Mouse (Mus musculus) heart, embryonic 16.5 days (tissue): ENCODE data around the gene Zfp628. TPM values are rescaled to one million over a fixed set of nuclear protein-coding genes. Genes with fewer than 3 reads are reported as not detected.

Source experiments
- ATAC-seq: fragments of 200-750 bp; cut with Nextera tagmentation; replicated peaks from 2 replicates; pipeline ENCODE4 v1.8.0; 2017; ENCODE audit warnings: moderate number of reproducible peaks; ENCODE audit not compliant: insufficient read depth, low FRiP score; ENCODE audit errors: extremely low read depth
- H3K27ac ChIP-seq: fragments of 300-500 bp; sonication (generic); 2 replicates; pipeline ENCODE4 v1.5.1; 2014; ENCODE audit warnings: mild to moderate bottlenecking, low read length, control low read depth, moderate library complexity
- H3K27me3 ChIP-seq: fragments of 300-500 bp; sonication (generic); 2 replicates; pipeline ENCODE4 v1.6.1; 2014; ENCODE audit warnings: low read length, mixed read lengths; ENCODE audit not compliant: control insufficient read depth, insufficient read depth
- H3K36me3 ChIP-seq: fragments of 300-500 bp; sonication (generic); 2 replicates; pipeline ENCODE4 v1.6.1; 2014; ENCODE audit not compliant: control insufficient read depth, insufficient read depth
- H3K4me1 ChIP-seq: fragments of 300-500 bp; sonication (generic); 2 replicates; pipeline ENCODE4 v1.6.1; 2014; ENCODE audit warnings: low read length, mixed read lengths; ENCODE audit not compliant: control insufficient read depth, insufficient read depth
- H3K4me2 ChIP-seq: fragments of 300-500 bp; sonication (generic); 2 replicates; pipeline ENCODE4 v1.6.1; 2014; ENCODE audit warnings: low read depth, mild to moderate bottlenecking, control low read depth, low read length
- H3K4me3 ChIP-seq: fragments of 300-500 bp; sonication (generic); 2 replicates; pipeline ENCODE4 v1.5.1; 2014; ENCODE audit warnings: mild to moderate bottlenecking, control low read depth, low read length
- H3K9ac ChIP-seq: fragments of 300-500 bp; sonication (generic); 2 replicates; pipeline ENCODE4 v1.6.1; 2014; ENCODE audit warnings: low read length, control low read depth
- H3K9me3 ChIP-seq: fragments of 300-500 bp; sonication (generic); replicated peaks from 2 replicates; pipeline ENCODE4 v1.6.1; 2016; ENCODE audit warnings: low read length; ENCODE audit not compliant: control insufficient read depth
- WGBS: fragments of 180-500 bp; shearing (Covaris S2); extraction: QIAGEN DNeasy Blood & Tissue Kit; methylation state at CpG from one replicate; pipeline ENCODE4 v1.1.7; 2014; 5-methylcytosine and 5-hydroxymethylcytosine counted together
- polyA plus RNA-seq: library from polyadenylated mRNA; unstranded; fragments of >200 nt; fragmentation: Nextera tagmentation; extraction: Ambion mirVana; gene quantifications from 2 replicates; pipeline ENCODE4 v1.2.1, GENCODE M21; 2015

Gene Zfp628
- polyA plus RNA-seq, 1 experiment from 2014 or later, result 2.5 TPM

DNA sequence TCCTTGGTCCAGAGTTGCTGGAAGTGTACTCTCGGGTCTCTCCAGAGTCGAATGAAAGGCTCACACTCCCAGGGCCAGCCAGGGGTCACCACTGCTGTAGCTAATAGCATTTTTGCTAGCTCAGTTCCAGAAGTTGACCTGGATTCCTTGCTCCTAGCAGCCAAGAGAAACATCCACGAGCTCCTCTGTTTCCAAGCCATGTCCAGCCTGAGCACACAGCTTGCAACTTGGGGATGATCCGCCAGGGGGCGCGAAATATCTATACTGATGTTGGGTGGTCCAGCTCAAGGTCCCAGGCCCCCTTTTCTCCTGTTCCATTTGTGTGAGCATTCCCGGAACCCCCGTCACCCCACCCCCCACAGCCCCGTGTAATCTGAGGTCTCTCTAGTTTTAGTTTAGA, 3.5 kb upstream of the Zfp628 start:
- Histone ChIP-seq H3K4me2 (no peak overlapping the region), H3K27me3 (no peaks in the 10 kb centered on the region), H3K4me1 (peaks cover 8% of the 10 kb centered on the region), H3K4me3 (no peak overlapping the region), H3K27ac (no peak overlapping the region), H3K36me3 (no peaks in the 10 kb centered on the region), H3K9me3 (no peaks in the 10 kb centered on the region), H3K9ac (no peak overlapping the region)
- WGBS, result 32% methylated on average over 9 of the region's 9 CpGs
- ATAC-seq, result no peak

DNA sequence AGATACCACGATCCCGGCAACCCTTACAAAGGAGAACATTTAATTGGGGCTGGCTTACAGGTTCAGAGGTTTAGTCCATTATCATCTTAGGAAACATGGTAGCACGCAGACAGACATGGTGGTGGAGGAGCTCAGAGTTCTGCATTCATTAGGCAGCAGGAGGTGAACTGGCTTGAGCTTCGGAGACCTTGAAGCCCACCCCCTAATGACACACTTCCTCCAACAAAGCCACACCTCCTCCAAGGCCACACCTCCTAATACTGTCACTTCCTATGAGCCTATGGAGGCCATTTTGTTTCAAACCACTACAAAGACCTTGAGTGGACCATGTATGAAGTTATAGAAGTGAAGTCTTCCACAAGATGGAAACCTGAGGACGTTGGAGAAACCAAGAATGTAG, 2.8 kb upstream of the Zfp628 start:
- 59% methylated on average over 5 of the region's 5 CpGs for WGBS

DNA sequence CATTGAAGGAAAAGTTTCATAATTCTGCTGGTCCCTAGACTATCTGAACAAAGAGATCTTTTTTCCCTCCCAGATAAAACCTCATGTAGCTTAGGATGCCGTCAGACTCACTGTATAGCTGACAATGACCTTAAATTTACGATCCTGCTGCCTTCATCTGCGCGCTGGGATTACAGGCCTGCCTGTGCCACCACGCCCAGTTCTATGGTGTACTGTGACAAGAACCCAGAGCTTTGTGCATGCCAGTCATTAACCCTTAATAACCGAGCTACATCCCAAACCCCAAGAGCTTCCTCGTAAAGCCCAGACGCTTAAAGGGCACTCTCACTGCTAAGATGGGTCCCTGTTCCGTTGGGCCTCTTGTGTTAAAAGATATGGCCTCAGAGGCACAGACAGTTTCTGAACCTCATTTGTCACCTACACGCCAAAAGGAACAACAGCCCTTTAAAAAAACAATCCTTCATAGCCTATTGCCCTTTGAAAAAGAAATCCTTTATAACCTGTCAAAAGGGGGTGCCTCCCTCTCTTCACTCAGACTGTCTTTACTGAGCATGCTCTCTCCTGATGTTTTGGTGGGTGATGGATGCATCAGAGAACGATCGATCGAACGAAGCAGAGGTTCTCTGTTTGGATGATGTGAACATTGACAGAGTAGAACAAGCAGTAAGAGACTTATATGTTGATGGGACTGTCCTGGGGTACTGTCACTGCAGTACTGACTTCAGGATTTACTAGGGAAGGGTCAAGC, 826 bp downstream of the Zfp628 start:
- H3K4me1 ChIP-seq, result peaks cover 11% of the 10 kb centered on the region
- peak overlapping the region; percentile 93 for H3K4me2 ChIP-seq
- H3K36me3 ChIP-seq, result peaks cover 32% of the 10 kb centered on the region
- H3K9ac ChIP-seq, result peak overlapping the region; percentile 97
- peak overlapping the region; percentile 87 for H3K4me3 ChIP-seq
- WGBS, result 20% methylated on average over 14 of the region's 14 CpGs
- no peaks in the 10 kb centered on the region for H3K9me3 ChIP-seq
- no peaks in the 10 kb centered on the region for H3K27me3 ChIP-seq
- H3K27ac ChIP-seq, result peak overlapping the region; percentile 85
- peak; percentile 33 for ATAC-seq

More for the DNA sequence above, 2.8 kb upstream of the Zfp628 start:
- H3K27ac ChIP-seq, result no peak overlapping the region
- H3K27me3 ChIP-seq, result no peaks in the 10 kb centered on the region
- H3K4me2 ChIP-seq, result no peak overlapping the region
- H3K36me3 ChIP-seq, result no peaks in the 10 kb centered on the region
- no peak overlapping the region for H3K9ac ChIP-seq
- no peaks in the 10 kb centered on the region for H3K9me3 ChIP-seq
- H3K4me1 ChIP-seq, result peaks cover 11% of the 10 kb centered on the region
- H3K4me3 ChIP-seq, result no peak overlapping the region
- ATAC-seq, result no peak

DNA sequence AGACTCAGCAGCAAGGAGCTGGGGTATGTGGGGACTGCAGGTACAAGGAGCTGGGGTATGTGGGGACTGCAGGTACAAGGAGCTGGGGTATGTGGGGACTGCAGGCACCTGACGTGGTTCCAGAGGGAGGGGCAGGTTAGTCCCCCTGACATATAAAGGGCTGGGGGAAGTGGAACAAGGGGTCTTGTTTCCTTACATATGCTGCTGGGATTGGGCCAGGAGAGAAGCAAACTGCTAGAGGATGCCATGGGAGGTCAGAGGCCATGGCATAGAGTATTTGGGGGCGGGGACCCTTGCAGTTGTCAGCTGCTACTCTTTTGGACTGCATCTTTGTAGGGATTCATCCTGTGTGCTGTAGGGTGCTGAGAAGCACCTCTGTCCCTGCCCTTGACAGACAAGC, 2.5 kb downstream of the Zfp628 start:
- peaks cover 33% of the 10 kb centered on the region for H3K36me3 ChIP-seq
- no peak overlapping the region for H3K4me3 ChIP-seq
- H3K4me1 ChIP-seq, result peaks cover 18% of the 10 kb centered on the region
- WGBS, result 89% methylated on average over 2 of the region's 2 CpGs
- H3K9me3 ChIP-seq, result no peaks in the 10 kb centered on the region
- no peak for ATAC-seq
- H3K27me3 ChIP-seq, result no peaks in the 10 kb centered on the region
- H3K27ac ChIP-seq, result no peak overlapping the region
- H3K4me2 ChIP-seq, result no peak overlapping the region
- H3K9ac ChIP-seq, result no peak overlapping the region

DNA sequence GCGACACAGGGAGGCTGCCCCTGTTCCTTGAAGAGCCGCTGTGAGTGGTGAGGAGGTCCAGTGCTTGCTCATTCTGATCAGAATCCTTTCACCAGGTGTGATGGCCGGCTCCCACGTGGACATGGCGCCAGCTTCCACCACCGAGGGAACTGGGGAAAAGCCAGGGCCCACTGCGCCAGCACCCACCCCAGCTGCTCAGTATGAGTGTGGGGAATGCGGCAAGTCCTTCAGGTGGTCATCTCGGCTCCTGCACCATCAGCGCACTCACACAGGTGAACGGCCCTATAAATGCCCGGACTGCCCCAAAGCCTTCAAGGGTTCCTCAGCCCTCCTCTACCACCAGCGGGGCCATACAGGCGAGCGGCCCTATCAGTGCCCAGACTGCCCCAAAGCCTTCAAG, 3.7 kb downstream of the Zfp628 start:
- Histone ChIP-seq H3K36me3 (peaks cover 33% of the 10 kb centered on the region), H3K27me3 (no peaks in the 10 kb centered on the region), H3K4me1 (peaks cover 29% of the 10 kb centered on the region), H3K4me3 (no peak overlapping the region), H3K27ac (no peak overlapping the region), H3K9ac (no peak overlapping the region), H3K9me3 (no peaks in the 10 kb centered on the region), H3K4me2 (no peak overlapping the region)
- WGBS, result 91% methylated on average over 15 of the region's 15 CpGs
- ATAC-seq, result no peak

DNA sequence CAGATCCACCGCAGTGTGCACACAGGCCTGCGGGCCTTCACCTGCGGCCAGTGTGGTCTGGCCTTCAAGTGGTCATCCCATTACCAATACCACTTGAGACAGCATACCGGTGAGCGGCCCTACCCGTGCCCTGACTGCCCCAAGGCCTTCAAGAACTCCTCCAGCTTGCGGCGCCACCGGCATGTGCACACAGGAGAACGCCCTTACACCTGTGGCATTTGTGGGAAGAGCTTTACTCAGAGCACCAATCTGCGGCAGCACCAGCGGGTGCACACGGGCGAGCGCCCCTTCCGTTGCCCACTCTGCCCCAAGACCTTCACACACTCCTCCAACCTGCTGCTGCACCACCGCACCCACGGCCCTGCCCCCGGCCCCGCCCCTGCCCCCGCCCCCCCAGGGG, 4.1 kb downstream of the Zfp628 start:
- 87% methylated on average over 21 of the region's 21 CpGs for WGBS
- H3K4me3 ChIP-seq, result no peak overlapping the region
- no peak for ATAC-seq
- H3K4me2 ChIP-seq, result no peak overlapping the region
- H3K9ac ChIP-seq, result no peak overlapping the region
- no peak overlapping the region for H3K27ac ChIP-seq
- no peaks in the 10 kb centered on the region for H3K9me3 ChIP-seq
- no peaks in the 10 kb centered on the region for H3K27me3 ChIP-seq
- H3K36me3 ChIP-seq, result peaks cover 33% of the 10 kb centered on the region
- peaks cover 33% of the 10 kb centered on the region for H3K4me1 ChIP-seq

DNA sequence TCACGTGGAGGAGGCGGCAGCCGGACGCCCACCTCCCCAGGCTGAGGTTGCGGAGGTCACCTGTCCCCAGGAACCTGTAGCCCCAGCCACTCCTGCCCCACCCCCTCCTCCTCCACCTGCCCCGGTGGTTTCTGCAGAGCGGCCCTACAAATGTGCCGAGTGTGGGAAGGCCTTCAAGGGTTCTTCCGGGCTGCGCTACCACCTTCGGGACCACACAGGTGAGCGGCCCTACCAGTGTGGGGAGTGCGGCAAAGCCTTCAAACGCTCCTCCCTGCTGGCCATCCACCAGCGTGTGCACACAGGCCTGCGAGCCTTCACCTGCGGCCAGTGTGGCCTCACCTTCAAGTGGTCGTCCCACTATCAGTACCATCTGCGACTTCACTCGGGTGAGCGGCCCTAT, 5.0 kb downstream of the Zfp628 start:
- 83% methylated on average over 21 of the region's 21 CpGs for WGBS
- H3K36me3 ChIP-seq, result peaks cover 33% of the 10 kb centered on the region
- ATAC-seq, result no peak
- peaks cover 38% of the 10 kb centered on the region for H3K4me1 ChIP-seq
- no peak overlapping the region for H3K9ac ChIP-seq
- no peaks in the 10 kb centered on the region for H3K9me3 ChIP-seq
- H3K27me3 ChIP-seq, result no peaks in the 10 kb centered on the region
- no peak overlapping the region for H3K4me3 ChIP-seq
- no peak overlapping the region for H3K4me2 ChIP-seq
- H3K27ac ChIP-seq, result no peak overlapping the region

DNA sequence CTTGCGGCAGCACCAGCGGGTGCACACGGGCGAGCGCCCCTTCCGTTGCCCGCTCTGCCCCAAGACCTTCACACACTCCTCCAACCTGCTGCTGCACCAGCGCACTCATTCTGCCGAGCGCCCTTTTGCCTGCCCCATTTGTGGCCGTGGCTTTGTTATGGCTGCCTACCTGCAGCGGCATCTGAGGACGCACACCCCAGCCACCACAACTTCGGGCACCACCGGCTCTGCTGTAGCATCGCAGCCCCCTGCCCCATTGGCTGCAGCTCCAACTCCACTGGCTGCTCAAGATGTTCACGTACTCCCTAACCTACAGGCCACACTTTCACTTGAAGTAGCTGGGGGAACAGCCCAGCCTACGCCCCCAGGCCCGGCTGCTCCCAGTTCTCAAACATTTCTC, 5.5 kb downstream of the Zfp628 start:
- H3K4me1 ChIP-seq, result peaks cover 39% of the 10 kb centered on the region
- H3K9me3 ChIP-seq, result no peaks in the 10 kb centered on the region
- no peak overlapping the region for H3K4me2 ChIP-seq
- H3K27ac ChIP-seq, result peak overlapping the region; percentile 71
- 88% methylated on average over 19 of the region's 19 CpGs for whole genome bisulfite sequencing
- no peak overlapping the region for H3K4me3 ChIP-seq
- peak overlapping the region; percentile 22; the same call in 1 of the 2 replicates for H3K9ac ChIP-seq
- no peaks in the 10 kb centered on the region for H3K27me3 ChIP-seq
- H3K36me3 ChIP-seq, result peaks cover 33% of the 10 kb centered on the region
- no peak for ATAC-seq

DNA sequence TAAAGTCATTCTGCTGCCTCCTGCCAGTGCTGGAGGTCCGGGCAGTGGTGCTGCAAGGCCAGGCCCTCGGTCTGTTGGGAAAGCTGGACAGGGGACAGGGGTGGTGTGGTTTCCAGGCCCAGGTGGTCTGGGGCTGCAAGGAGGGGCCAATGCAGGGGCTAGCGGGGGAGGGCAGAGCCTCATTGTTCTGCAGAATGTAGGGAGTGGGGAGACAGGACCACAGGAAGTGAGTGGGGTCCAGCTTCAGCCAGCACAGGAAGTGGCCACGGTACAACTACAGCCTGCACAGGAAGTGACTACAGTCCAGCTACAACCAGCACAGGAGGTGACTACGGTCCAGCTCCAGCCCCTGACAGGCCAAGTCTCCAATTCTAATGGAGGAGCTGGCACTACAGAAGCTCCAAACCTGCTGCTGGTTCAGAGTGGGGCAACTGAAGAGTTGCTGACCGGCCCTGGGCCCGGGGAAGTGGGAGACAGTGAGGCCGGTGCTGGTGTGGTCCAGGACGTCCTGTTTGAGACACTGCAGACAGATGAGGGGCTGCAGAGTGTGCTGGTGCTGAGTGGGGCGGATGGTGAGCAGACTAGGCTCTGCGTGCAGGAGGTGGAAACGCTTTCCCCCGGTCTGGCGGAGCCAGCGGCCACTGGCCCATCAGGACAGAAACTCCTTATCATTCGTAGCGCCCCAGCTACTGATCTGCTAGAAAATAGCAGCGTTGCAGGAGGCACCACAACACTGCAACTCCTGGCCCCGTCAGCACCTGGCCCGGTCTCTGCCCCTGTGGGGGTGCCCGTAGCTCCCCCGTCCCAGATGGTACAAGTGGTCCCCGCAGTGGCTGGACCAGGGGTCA, 6.2 kb downstream of the Zfp628 start:
- H3K4me2 ChIP-seq, result no peak overlapping the region; the same call in 1 of the 2 replicates
- peaks cover 33% of the 10 kb centered on the region for H3K36me3 ChIP-seq
- no peak overlapping the region for H3K4me3 ChIP-seq
- peak overlapping the region; percentile 72 for H3K27ac ChIP-seq
- peaks cover 38% of the 10 kb centered on the region for H3K4me1 ChIP-seq
- H3K27me3 ChIP-seq, result no peaks in the 10 kb centered on the region
- peak overlapping the region; percentile 27 for H3K9ac ChIP-seq
- ATAC-seq, result no peak; the same call in 1 of the 2 replicates
- H3K9me3 ChIP-seq, result no peaks in the 10 kb centered on the region
- WGBS, result 36% methylated on average over 23 of the region's 23 CpGs
